Mouse (Mus musculus): ENCODE measurements around the gene Diaph2. TPM values are rescaled to one million over a fixed set of nuclear protein-coding genes. Genes with fewer than 3 reads are reported as not detected.
A peak's percentile ranks its signal among the peaks of the same experiment; 100 is the strongest.
"Not testable (repeated sequence)": the region's sequence is repeated elsewhere in the genome, so short reads cannot be mapped to it uniquely, and the experiment has no call there.

Diaph2 gene
- polyA plus RNA-seq, 1 experiment from 2014 or later: 1.5 TPM

DNA sequence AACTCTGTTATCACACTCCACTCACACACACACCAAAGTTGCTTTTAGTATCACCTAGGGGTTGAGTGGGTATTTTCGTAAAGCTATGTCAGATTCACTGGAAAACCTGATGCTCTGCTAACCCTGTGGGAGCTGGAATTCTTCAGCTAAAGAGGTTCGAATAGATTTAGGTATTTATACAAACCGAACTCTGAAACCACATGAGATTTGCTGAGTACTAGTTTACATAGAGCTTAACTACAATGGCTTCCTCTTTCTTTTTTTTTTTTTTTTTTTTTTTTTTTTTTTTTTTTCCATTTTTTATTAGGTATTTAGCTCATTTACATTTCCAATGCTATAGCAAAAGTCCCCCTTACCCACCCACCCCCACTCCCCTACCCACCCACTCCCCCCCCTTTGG, 447.9 kb downstream of the Diaph2 start:
- not testable (repeated sequence) for H3K4me3 ChIP-seq (ENCODE audit: low read depth, low read length); ATAC-seq (ENCODE audit: low read depth); H3K9me3 ChIP-seq (replicated peaks; ENCODE audit: control insufficient read depth, low read length); H3K9ac ChIP-seq (ENCODE audit: low read depth, low read length); H3K4me1 ChIP-seq (ENCODE audit: control insufficient read depth, low read depth, low read length); H3K27ac ChIP-seq (ENCODE audit: low read length); H3K4me2 ChIP-seq (ENCODE audit: low read depth, low read length); H3K36me3 ChIP-seq (ENCODE audit: control insufficient read depth, insufficient read depth); H3K27me3 ChIP-seq (ENCODE audit: control insufficient read depth, insufficient read depth, low read depth, low read length)
- WGBS (ENCODE audit: insufficient replicate concordance): 66% methylated on average over 3 of the region's 3 CpGs

DNA sequence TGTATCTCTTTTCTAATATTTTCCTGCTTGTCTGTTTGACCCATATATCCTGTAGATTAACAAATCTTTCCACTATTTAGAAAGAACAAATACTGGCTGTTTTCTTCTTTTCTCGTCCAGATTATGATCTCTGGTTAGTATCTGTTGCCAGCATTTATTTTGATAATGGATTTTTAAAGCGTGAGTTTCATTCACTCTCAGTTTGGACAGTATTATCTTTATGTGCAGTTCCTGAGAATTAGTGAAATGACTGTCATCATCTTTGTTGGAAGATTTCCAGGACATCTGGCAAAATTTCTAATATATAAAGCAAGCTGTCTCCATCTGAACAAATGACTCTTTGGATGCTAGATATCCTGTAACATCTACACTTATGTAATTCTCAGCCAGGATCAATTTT, 455.7 kb downstream of the Diaph2 start:
- H3K9me3 ChIP-seq (replicated peaks; ENCODE audit: control insufficient read depth, low read length): no peaks in the 10 kb centered on the region
- no peak overlapping the region for H3K4me2 ChIP-seq (ENCODE audit: low read depth, low read length)
- no peak overlapping the region for H3K4me3 ChIP-seq (ENCODE audit: low read depth, low read length)
- 47% methylated on average over 2 of the region's 2 CpGs for WGBS (ENCODE audit: insufficient replicate concordance)
- no peak for ATAC-seq (ENCODE audit: low read depth)
- H3K36me3 ChIP-seq (ENCODE audit: control insufficient read depth, insufficient read depth): no peaks in the 10 kb centered on the region
- no peaks in the 10 kb centered on the region for H3K27me3 ChIP-seq (ENCODE audit: control insufficient read depth, insufficient read depth, low read depth, low read length)
- no peak overlapping the region for H3K9ac ChIP-seq (ENCODE audit: low read depth, low read length)
- no peaks in the 10 kb centered on the region for H3K4me1 ChIP-seq (ENCODE audit: control insufficient read depth, low read depth, low read length)
- no peak overlapping the region for H3K27ac ChIP-seq (ENCODE audit: low read length)

DNA sequence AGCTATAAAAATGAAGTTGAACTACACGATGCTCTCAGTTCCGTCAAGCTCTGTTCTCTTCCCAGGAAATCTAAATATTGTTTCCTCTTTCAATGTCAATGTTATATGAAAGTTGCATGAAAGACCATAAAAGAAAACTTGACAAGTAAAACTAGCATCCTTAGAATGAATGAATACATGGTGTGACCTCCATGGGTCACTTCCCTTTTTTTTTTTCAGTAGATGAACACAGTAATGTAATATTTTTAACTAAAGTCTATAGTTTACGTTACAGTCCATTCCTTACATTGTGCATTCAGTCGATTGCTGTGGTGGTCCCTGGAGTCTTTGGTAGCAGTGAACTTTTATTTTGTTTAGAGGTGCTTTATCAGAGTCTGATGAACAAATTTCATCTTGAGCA, 462.7 kb downstream of the Diaph2 start:
- WGBS (ENCODE audit: insufficient replicate concordance): 53% methylated on average over 4 of the region's 4 CpGs
- Histone ChIP-seq H3K9me3 (replicated peaks; ENCODE audit: control insufficient read depth, low read length) (no peaks in the 10 kb centered on the region), H3K4me3 (ENCODE audit: low read depth, low read length) (no peak overlapping the region), H3K4me2 (ENCODE audit: low read depth, low read length) (no peak overlapping the region), H3K27me3 (ENCODE audit: control insufficient read depth, insufficient read depth, low read depth, low read length) (no peaks in the 10 kb centered on the region), H3K27ac (ENCODE audit: low read length) (no peak overlapping the region), H3K36me3 (ENCODE audit: control insufficient read depth, insufficient read depth) (no peaks in the 10 kb centered on the region), H3K9ac (ENCODE audit: low read depth, low read length) (no peak overlapping the region), H3K4me1 (ENCODE audit: control insufficient read depth, low read depth, low read length) (no peaks in the 10 kb centered on the region)
- no peak for ATAC-seq (ENCODE audit: low read depth)

DNA sequence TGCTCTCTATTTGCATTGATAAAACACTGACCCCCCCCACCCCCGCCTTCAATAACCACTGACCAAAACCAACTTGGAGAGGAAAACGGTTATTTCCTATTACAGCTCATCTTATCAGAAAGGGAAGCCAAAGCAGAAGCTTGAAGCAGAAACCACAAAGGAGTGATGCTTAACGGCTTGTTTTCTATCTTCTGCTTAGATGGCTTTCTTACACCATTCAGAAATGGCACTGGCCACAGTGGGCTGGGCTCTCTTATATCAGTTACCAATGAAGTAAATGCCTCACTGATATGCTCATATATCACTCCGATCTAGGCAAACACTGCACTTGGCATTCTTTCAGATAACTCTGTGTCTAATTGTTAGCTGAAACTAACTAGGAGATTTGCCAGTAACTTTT, 463.2 kb downstream of the Diaph2 start:
- Histone ChIP-seq H3K4me1 (ENCODE audit: control insufficient read depth, low read depth, low read length) (no peaks in the 10 kb centered on the region), H3K36me3 (ENCODE audit: control insufficient read depth, insufficient read depth) (no peaks in the 10 kb centered on the region), H3K9me3 (replicated peaks; ENCODE audit: control insufficient read depth, low read length) (no peaks in the 10 kb centered on the region), H3K4me3 (ENCODE audit: low read depth, low read length) (no peak overlapping the region), H3K9ac (ENCODE audit: low read depth, low read length) (no peak overlapping the region), H3K4me2 (ENCODE audit: low read depth, low read length) (no peak overlapping the region), H3K27ac (ENCODE audit: low read length) (no peak overlapping the region), H3K27me3 (ENCODE audit: control insufficient read depth, insufficient read depth, low read depth, low read length) (no peaks in the 10 kb centered on the region)
- 25% methylated on average over 4 of the region's 4 CpGs for WGBS (ENCODE audit: insufficient replicate concordance)
- ATAC-seq (ENCODE audit: low read depth): peak; percentile 43; the same call in 1 of the 2 replicates

DNA sequence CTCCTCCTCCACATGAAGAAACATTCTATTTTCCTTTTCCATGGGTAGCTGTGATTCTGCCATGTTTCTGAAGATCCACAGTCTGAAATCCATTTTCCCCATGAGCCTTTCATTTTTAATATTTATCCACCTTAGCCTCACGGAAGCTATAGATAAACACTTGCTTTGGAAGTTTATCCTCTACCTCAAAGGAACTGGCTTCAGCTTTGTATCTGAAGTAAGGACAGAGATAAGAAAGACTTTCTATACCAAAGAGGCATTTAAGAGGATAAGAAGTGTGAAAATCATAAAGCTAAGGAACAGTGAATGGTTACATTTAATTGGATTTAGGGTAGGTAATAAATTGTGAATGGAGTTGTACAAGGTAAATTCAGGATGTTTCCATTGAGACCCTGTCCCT, 480.5 kb downstream of the Diaph2 start:
- Histone ChIP-seq H3K36me3 (ENCODE audit: control insufficient read depth, insufficient read depth) (no peaks in the 10 kb centered on the region), H3K4me3 (ENCODE audit: low read depth, low read length) (no peak overlapping the region), H3K27me3 (ENCODE audit: control insufficient read depth, insufficient read depth, low read depth, low read length) (no peaks in the 10 kb centered on the region), H3K9ac (ENCODE audit: low read depth, low read length) (no peak overlapping the region), H3K4me2 (ENCODE audit: low read depth, low read length) (no peak overlapping the region), H3K4me1 (ENCODE audit: control insufficient read depth, low read depth, low read length) (no peaks in the 10 kb centered on the region), H3K27ac (ENCODE audit: low read length) (no peak overlapping the region), H3K9me3 (replicated peaks; ENCODE audit: control insufficient read depth, low read length) (no peaks in the 10 kb centered on the region)
- WGBS (ENCODE audit: insufficient replicate concordance): 55% methylated on average over 1 of the region's 1 CpGs
- no peak for ATAC-seq (ENCODE audit: low read depth)

DNA sequence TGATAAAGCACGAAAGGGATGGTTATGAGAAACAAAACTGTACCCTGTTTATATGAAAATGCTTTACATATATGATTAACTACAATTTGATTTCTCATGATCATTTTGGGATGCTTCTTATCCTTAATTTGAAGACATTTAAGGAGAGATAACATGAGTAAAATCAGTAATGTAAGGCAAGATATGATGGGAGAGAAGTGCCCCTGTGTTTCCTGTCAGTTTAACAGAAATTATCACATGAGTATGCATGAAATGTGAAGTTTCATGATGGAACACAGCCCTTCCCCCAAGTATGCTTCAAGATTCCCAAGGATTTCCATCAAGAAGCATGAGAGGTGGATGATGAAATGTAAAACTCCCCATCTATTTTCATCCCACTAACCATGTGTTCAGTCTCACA, 485.6 kb downstream of the Diaph2 start:
- Histone ChIP-seq H3K9me3 (replicated peaks; ENCODE audit: control insufficient read depth, low read length) (no peaks in the 10 kb centered on the region), H3K36me3 (ENCODE audit: control insufficient read depth, insufficient read depth) (no peaks in the 10 kb centered on the region), H3K4me3 (ENCODE audit: low read depth, low read length) (no peak overlapping the region), H3K27ac (ENCODE audit: low read length) (no peak overlapping the region), H3K4me2 (ENCODE audit: low read depth, low read length) (no peak overlapping the region), H3K4me1 (ENCODE audit: control insufficient read depth, low read depth, low read length) (no peaks in the 10 kb centered on the region), H3K9ac (ENCODE audit: low read depth, low read length) (no peak overlapping the region), H3K27me3 (ENCODE audit: control insufficient read depth, insufficient read depth, low read depth, low read length) (no peaks in the 10 kb centered on the region)
- 51% methylated on average over 1 of the region's 1 CpGs for WGBS (ENCODE audit: insufficient replicate concordance)
- ATAC-seq (ENCODE audit: low read depth): no peak

DNA sequence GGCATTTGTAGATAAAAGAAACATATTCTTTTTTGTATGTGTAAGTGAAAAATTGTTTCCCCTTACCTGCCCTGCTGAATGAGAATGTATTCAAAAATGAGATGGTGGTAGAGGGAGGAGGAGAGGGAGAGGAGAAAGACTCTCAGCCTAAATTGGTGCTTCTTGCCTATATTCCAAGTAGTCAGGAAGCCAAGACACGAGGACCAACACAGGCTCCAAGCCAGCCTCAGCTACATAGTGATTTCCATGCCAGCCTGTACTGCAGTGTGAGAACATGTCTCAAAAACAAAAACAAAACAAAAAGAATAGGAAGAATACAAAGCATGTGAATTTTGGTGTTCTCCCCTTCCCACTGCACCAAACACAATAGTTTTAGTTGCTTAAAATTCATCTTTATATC, 497.1 kb downstream of the Diaph2 start:
- H3K9ac ChIP-seq (ENCODE audit: low read depth, low read length): no peak overlapping the region
- ATAC-seq (ENCODE audit: low read depth): no peak

DNA sequence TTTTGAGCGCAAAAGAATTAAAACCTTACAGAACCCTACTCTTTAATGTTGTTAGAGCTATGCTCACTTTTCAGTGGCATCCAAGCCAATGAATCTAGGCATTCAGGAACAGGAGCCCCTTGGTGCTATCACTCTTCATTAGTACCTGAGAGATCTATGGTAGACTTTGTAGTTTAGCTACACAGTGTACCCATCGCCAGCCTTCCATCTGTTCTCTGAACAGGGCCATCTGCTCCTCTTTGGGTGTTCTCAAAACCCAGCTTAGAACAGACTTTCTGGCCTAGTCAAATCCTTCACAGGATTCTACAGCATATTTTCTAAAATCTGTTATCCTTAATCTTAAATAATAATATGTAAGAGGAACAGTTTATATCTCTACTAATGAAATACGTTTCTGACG, 504.1 kb downstream of the Diaph2 start:
- no peaks in the 10 kb centered on the region for H3K36me3 ChIP-seq (ENCODE audit: control insufficient read depth, insufficient read depth)
- WGBS (ENCODE audit: insufficient replicate concordance): 66% methylated on average over 4 of the region's 4 CpGs
- no peak overlapping the region for H3K9ac ChIP-seq (ENCODE audit: low read depth, low read length)
- H3K4me1 ChIP-seq (ENCODE audit: control insufficient read depth, low read depth, low read length): no peaks in the 10 kb centered on the region
- H3K9me3 ChIP-seq (replicated peaks; ENCODE audit: control insufficient read depth, low read length): no peaks in the 10 kb centered on the region
- no peaks in the 10 kb centered on the region for H3K27me3 ChIP-seq (ENCODE audit: control insufficient read depth, insufficient read depth, low read depth, low read length)
- H3K4me3 ChIP-seq (ENCODE audit: low read depth, low read length): no peak overlapping the region
- no peak overlapping the region for H3K4me2 ChIP-seq (ENCODE audit: low read depth, low read length)
- no peak overlapping the region for H3K27ac ChIP-seq (ENCODE audit: low read length)
- ATAC-seq (ENCODE audit: low read depth): no peak

More for the DNA sequence above, 497.1 kb downstream of the Diaph2 start:
- Histone ChIP-seq H3K4me2 (ENCODE audit: low read depth, low read length) (no peak overlapping the region), H3K36me3 (ENCODE audit: control insufficient read depth, insufficient read depth) (no peaks in the 10 kb centered on the region), H3K9me3 (replicated peaks; ENCODE audit: control insufficient read depth, low read length) (no peaks in the 10 kb centered on the region), H3K4me1 (ENCODE audit: control insufficient read depth, low read depth, low read length) (no peaks in the 10 kb centered on the region), H3K27ac (ENCODE audit: low read length) (no peak overlapping the region), H3K27me3 (ENCODE audit: control insufficient read depth, insufficient read depth, low read depth, low read length) (no peaks in the 10 kb centered on the region), H3K4me3 (ENCODE audit: low read depth, low read length) (no peak overlapping the region)
- 46% methylated on average over 1 of the region's 1 CpGs for WGBS (ENCODE audit: insufficient replicate concordance)

DNA sequence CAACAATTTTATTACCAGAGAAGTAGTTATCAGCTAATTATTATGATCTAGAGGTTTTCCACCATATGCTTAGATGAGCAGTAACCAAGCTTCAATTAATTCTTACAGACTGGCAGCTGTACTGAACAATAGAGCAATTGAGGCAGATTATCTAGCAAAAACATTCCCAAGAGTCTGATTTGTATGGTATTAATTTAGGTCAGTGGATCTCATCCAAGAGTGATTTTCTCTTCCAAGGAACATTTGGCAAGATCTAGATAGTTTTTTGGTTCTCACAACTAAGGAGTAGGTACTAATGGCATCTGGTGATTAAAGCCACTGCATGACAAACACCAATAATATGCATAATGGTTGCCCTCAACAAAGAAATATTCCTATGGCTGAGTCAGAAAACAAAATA, 516.2 kb downstream of the Diaph2 start:
- Histone ChIP-seq H3K27me3 (ENCODE audit: control insufficient read depth, insufficient read depth, low read depth, low read length) (no peaks in the 10 kb centered on the region), H3K36me3 (ENCODE audit: control insufficient read depth, insufficient read depth) (no peaks in the 10 kb centered on the region), H3K27ac (ENCODE audit: low read length) (no peak overlapping the region), H3K4me2 (ENCODE audit: low read depth, low read length) (no peak overlapping the region), H3K4me1 (ENCODE audit: control insufficient read depth, low read depth, low read length) (no peaks in the 10 kb centered on the region), H3K9me3 (replicated peaks; ENCODE audit: control insufficient read depth, low read length) (no peaks in the 10 kb centered on the region), H3K9ac (ENCODE audit: low read depth, low read length) (no peak overlapping the region), H3K4me3 (ENCODE audit: low read depth, low read length) (no peak overlapping the region)
- ATAC-seq (ENCODE audit: low read depth): no peak

DNA sequence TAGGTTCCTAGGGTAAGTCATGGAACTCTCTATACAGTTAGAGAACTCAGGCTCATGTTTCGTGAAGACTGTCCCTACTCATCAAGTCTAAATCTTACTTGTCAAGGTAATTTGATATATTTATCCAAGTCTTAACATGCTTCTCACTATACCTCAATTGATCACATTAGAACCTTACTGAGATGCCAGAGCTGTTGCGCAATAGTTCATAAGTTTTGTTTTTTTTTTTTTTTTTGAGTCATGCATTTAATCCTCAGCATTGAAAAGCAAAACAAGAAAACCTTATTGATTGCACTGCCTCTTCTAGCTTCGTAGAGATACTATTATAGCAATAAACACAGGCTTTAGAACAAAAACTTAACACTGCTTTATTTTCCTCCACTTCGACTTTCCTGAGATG, 529.6 kb downstream of the Diaph2 start:
- Histone ChIP-seq H3K27me3 (ENCODE audit: control insufficient read depth, insufficient read depth, low read depth, low read length) (no peaks in the 10 kb centered on the region), H3K36me3 (ENCODE audit: control insufficient read depth, insufficient read depth) (no peaks in the 10 kb centered on the region), H3K9me3 (replicated peaks; ENCODE audit: control insufficient read depth, low read length) (no peaks in the 10 kb centered on the region), H3K27ac (ENCODE audit: low read length) (no peak overlapping the region), H3K4me2 (ENCODE audit: low read depth, low read length) (no peak overlapping the region), H3K9ac (ENCODE audit: low read depth, low read length) (no peak overlapping the region), H3K4me3 (ENCODE audit: low read depth, low read length) (no peak overlapping the region), H3K4me1 (ENCODE audit: control insufficient read depth, low read depth, low read length) (no peaks in the 10 kb centered on the region)
- 58% methylated on average over 4 of the region's 4 CpGs for WGBS (ENCODE audit: insufficient replicate concordance)
- no peak for ATAC-seq (ENCODE audit: low read depth)
